Mouse (Mus musculus): ENCODE data around the gene Wapl. TPM values are rescaled to one million over a fixed set of nuclear protein-coding genes. Genes with fewer than 3 reads are reported as not detected.
A peak's percentile ranks its signal among the peaks of the same experiment; 100 is the strongest.

Wapl gene
- 10 to 100 TPM; 32.8 to 36.0 TPM for total RNA-seq (2021)

DNA sequence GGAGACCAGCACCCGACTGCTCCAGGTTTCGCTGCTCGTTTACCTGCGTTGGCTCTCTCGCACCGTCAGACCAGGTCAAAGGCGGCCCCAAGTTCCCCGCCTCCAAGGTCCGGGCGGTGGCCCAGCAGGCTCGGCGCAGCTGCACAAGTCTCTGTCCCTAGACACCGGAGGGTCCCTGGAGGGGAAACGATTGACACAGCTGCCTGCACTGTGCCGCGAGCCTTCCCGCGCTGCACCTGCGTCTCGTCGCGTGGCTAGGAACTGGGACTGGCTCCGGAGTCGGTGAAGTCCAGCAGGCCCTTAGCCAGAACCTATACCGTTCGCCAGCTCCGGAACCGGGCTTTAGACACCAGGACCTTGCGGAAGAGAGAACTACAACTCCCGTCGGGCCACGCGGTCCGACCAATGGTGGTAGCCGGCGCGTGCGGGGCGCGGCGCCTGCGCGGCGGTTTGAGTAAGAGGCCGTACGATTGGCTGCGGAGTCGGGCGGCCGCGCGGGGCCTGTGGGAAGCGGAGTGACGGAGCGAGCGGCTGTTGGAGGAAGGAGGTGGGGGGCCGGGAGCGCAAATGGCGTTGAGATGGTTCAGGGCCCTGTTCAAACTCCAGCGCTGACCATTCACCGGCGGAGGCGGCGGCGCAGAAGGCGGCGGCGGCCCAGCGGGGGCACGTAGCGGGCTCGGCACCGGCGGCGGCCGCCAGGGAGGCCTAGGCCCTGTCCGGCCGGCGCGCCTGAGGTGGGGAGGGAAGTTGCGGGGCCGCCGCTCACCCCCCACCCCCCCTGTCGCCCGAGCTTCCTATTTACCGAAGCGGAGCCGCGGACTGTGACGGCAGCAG is at the start of gene Wapl:
Gene Wapl, plus strand, starts transcription at position 534 of the 834 bp plus-strand sequence.
- intact Hi-C loops (cut with DNase I) = no loop called here
- DNase-seq (ENCODE audit: low spot score) = peak; percentile 95

DNA sequence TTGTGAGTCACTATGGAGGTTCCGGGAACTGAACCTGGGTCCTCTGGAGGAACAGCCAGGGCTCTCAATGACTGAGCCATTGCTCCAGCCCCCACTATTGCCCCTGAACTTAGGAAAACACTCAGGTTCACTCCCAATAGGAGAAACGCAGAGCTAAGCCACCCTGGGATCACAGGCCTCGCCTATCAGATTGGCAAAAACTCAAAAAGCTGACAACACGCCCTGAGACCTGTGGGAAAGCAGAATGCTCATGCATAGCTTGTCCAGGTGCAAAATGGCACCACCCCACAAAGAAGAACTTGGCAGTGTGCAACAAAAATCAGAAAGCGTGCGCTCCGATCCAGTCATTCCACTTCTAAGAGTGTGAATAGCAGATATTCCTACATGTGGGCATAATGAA is 46.9 kb upstream of the Wapl start:
- DNase-seq (ENCODE audit: low spot score) = no peak
- intact Hi-C loops (cut with DNase I) = no loop called here

DNA sequence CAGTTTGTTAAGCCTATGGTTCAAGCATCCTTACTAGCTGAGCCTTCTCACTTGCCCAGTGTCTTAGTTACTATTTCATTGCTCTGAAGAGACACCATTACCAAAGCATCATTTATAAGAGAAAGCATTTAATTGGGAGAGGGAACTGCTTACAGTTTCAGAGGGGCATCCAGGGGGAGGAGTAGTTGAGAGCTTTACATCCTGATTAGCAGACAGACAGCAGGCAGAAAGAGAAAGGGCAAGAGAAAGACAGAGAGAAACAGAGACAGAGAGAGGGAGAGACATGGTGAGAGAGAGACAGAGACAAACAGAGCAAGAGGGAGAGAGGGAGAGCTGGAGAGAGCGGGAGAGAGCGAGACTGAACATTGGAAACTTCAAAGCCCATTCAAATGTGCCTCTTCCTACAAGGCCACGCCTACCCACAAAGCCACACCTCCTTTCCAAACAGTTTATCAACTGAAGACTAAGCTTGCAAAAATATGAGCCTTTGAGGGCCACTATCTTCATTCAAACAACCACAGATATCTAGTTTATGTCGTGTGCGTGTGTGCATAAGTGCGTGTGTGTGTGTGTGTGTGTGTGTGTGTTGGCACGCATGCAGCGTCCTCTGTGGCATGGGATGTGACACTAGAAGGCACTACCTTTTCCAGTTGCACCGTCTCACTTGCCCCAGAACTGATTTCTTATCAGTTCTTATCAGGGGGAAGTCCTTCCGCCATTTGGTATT is 40.8 kb upstream of the Wapl start:
- intact Hi-C loops (cut with DNase I) = no loop called here
- DNase-seq (ENCODE audit: low spot score) = no peak

DNA sequence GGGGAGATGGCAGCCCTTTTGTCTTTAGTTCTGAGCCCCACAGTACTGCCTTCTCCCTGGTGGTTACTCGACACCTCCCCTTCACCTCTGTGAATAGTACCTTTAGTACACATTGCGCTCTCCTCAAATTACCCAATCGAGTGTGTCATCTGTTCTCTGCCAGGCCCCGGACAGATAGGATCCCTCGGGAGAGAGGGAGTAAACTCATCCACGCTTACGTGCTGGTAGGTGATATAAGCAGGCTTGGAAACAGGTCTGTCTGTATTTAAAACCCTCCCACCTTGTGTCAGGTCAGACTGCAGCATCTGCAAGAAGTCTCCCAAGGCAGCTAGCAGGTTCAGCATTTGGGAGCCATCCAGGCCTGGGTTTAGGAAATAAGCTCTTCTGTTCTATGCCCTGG is 38.5 kb upstream of the Wapl start:
- DNase-seq (ENCODE audit: low spot score) = no peak
- intact Hi-C loops (cut with DNase I) = no loop called here

DNA sequence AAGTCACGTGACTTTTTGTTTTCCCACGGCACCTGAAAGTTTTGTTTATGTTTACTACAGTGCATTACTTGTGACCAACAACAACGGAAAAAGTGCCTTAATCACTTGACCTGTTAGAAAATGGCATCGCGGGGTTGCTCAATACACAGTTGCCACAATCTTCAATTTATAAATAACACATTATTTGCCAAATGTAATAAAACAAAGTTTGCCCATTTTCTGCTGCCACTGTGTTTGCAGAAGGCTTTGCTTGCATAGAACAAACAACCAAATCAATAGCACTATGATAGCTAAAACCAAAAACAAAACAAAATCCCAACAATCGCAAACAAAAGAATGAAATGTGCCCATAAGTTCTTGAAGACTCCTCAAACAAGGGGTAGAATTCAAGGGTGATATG is 38.0 kb upstream of the Wapl start:
- no peak for DNase-seq (ENCODE audit: low spot score)
- intact Hi-C loops (cut with DNase I) = no loop called here

DNA sequence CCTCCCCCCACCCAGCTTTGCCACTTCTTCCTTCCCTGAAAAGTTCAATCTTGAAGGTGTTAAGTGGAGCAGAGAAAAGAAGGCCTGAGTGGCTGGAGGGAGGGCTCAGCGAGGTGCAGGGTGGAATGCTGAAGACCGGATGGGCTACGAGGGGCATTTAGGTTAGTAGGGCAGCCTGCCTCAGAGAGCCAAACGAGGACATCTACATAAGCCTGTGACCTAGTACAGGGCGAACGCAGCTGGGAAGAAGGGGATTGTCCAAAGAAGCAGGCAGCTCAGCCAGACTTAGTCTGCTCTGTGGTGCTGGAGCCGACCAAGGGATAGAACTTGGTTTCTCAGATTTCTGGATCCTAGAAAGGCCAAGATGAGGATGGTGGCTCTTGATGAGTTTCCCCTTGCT is 29.6 kb upstream of the Wapl start:
- no peak for DNase-seq (ENCODE audit: low spot score)
- intact Hi-C loops (cut with DNase I) = no loop called here

DNA sequence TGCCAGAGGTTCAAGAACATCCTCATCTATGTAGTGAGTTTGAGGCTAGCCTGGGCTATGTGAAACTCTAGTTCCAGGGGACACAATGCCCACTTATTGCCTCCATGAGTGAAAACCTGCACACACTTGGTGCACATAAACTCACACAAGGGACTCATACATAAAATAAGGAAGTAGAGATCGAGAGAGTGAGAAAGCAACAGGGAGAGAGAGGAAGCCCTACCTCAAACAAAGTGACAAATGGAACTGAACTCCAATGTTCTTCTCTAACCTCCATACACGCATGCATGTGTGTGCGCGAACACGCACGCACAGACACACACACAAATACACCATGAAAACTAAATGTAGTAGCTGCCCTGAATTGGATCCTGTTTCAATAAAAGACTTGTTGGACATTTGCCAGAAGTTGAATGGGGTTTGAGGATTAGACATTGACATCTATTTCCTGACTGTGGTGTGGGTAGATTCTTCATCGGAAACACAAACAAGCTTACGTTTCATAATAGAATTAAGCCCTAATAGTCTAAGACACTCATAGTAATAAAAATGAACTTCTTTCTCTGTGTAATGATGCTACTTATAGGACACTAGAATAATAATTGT is 25.8 kb upstream of the Wapl start:
- no peak for DNase-seq (ENCODE audit: low spot score)
- intact Hi-C loops (cut with DNase I) = no loop called here

DNA sequence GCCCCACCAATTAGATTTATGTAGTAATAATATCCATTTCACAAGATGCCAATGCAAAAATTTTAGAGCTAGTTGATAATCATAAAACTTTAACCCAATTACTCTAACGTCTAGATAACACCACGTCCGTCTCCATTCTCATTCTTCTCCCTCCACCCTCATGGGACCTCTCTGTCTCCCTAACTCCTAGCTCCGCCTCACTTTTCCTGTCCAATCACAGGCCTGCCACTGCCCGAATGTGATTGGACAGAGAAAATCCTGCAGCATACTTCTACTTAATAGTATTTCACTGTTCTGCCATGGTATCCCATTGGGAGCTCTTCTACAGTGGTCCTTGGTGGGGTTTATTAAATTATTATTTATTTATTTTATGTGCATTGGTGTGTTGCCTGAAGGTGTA is 16.6 kb upstream of the Wapl start:
- intact Hi-C loops (cut with DNase I) = no loop called here
- no peak for DNase-seq (ENCODE audit: low spot score)

DNA sequence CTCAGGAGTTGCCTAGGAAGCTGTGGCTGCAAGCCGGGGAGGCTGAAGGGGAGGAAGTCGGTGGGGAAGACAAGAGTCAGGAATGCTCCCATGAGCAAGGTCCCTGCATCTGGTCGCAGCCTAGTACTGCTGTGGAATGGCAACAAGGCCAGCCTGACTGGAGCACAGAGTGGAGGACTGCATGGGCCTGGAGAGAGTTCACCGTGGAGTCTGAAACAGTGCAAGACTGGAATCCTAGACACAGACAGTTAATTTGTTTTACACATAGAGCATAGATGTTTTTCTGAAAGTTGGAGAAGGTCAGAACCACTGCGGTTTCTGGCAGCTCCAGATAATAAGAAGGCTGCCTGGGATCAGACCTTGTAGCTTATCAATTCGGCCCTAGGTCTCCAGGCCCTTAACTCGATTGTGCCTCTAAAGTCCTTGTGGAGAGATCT is 13.4 kb upstream of the Wapl start:
- DNase-seq (ENCODE audit: low spot score) = no peak
- intact Hi-C loops (cut with DNase I) = no loop called here

DNA sequence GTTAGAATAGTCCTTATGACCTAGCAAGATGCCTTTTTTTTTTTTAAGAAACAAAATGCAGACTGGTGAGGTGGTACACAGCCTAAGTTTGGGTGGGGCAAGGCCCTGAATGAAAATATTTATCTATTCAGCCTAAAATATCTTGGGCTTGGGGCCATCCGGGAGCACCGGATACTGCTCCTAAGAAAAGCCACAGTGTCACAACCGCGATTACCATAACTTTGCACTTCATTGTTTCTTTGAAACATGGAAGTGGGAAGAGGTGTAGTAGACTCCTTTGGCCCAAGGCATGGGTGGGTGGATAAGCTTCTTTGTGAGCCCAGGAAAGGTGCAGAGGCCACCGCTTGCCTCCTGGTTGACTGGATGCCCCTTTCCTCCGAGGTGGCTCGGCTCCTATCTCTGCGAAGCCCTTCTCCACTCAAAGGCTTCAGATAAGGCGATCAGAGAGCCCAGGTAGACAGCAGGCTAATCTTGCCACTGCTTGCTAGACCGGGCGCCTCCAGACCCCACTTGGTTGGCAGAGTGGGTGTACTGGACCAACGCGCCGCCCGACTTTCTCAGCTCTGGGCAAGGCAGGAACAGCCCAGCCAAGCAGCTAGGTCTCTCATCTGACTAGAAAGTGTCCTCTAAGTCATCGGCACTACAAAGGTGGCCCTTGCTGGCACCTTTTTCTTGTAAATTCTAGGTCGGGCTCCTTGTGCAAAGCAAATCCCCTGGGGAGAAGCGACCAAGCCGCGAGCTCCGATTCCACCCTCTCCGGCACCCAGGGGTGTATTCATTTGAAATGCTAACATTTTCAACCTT is 12.7 kb upstream of the Wapl start:
- no peak for DNase-seq (ENCODE audit: low spot score)
- intact Hi-C loops (cut with DNase I) = no loop called here

DNA sequence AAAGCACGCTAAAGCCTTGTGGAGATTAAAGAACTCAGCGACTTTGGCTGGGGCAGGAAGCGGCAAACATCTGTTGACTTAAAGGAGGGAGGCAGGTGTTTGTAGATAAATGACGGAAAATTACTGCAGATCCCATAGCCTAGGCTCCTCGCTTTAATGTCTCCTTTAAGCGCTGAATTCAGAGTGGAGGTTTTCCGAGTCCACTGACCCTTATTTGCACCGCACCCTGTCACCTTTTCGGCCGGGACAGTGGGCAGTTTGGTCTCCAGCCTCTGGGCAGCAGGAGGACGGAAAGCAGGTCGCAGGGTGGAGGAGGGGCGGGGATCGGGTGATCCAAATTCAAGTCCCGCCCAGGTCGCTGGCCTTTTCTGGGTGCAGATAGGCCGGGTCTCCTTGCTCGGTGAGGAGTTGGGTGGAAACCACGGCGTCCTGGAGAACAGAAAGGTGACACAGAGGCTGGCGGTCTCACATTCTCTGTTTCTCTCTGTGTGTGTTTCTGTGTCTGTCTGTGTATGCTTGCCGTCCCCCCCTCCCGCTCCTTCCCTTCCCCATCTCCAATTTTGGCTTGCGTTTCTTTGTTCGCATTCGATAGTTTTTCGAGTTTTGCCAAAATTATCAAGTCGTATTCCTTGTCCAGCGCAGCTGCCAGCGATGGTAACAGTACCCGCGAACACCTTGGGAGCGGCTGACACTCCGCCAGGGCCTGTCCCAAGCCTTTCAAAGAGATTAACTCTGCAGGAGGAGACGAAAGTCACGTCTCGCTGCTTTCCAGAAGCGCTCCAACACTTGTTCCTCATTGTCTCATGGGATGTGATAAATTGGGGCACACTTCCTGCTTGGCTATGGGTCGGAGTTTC is 11.9 kb upstream of the Wapl start:
- intact Hi-C loops (cut with DNase I) = no loop called here
- peak; percentile 13 for DNase-seq (ENCODE audit: low spot score)

DNA sequence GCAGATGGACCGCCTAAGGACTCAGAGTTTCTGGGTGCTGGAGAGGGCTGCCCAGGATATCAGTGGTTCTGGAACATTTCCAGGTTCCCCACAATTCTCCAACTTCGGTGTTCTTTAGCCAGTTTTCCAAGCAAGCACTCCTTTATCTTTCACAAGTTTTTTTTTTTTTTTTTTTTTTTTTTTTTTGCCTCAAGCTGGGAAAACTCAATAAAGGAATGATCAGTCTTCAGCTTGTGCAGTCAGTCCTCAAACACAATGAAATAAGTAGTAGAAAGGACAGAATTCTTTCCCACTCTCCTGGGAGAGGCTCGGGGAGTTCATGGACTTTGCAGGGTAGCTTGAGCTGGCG is 11.3 kb upstream of the Wapl start:
- intact Hi-C loops (cut with DNase I) = no loop called here
- DNase-seq (ENCODE audit: low spot score) = no peak

DNA sequence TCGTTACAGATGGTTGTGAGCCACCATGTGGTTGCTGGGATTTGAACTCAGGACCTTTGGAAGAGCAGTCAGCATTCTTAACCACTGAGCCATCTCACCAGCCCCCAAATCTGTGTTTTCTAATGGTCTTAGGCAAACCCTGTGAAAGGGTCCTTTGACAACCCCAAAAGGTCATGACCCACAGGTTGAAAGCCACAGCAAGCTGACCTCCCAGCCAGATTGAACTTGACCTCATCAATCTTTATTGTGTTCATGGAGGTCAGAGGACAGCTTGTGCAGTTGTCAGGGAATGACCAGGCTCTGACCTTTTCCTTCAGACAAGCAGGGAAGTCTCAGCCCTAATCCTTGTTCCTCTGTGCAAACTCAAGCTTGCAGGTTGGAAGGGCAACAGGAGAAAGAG is 10.3 kb upstream of the Wapl start:
- intact Hi-C loops (cut with DNase I) = no loop called here

DNA sequence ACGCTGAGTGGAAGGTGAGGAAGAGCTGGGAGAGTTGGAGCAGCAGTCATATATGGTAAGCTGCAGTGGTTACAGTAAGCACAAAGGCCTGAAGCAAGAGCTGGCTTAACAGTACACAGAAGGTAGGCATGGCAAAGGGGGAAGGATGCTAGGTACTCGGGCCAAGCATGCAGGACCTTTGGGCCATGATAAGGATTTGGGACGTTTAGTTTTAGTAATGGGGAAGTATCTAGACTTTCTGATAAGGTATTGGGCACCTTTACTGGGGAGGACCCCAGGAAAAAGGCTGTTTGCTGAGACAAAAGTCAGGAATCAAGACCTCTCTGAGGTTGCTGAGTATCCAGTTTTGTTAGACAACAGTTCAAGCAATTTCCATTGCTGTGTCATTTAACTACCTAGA is 4.6 kb upstream of the Wapl start:
- intact Hi-C loops (cut with DNase I) = loop anchor here (5.0 kb wide), 1 partner anchor 98 kb away; no protein-coding TSS in a partner anchor
- DNase-seq (ENCODE audit: low spot score) = no peak

More for the DNA sequence above, 10.3 kb upstream of the Wapl start:
- DNase-seq (ENCODE audit: low spot score) = no peak

DNA sequence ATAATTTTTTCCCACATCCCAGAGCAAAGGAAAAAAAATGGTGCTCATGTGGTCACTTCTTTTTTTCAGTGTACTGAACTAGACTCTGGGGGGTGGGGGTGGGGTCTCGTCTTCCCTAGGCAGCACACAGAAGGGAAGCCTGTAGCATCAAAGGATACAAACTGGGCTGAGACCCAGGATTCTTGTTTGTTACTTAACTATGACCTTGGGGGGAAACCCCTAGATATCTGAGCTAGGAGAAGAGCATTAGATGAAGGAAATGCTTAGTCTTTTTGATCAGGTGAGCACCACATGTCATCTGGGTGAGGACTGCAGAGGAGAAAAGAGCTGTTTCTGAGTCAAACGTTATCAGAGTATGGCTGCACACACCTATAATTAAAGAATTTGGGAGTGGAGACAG is 3.5 kb upstream of the Wapl start:
- intact Hi-C loops (cut with DNase I) = no loop called here
- no peak for DNase-seq (ENCODE audit: low spot score)

DNA sequence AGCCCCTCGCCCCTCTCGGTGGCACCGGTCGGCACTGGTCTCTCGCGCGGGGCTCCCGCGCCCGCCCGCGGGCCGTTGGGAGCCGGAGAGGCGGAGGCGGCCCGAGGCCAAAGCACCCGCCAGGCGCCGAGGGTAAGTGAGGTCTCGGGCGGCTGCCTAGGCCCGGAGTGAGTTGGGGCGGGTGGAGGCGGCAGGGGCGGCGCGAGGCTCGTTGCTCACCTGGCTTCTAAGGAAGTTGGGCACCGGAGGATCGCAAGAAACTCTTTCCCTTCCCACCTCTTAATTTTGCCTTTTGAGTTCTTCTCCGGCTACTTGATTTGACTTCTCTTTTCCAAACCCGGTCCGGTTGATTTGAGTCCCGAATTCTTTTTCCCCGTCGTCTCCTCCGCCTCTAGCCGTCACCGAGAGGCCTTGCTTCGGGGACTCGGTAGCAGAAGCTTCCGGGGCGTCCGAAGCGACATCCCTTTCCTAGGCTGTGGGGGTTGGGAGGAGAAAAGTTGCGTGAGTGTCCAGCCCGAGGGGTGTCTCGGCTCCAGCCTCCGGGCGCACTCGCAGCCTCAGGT is 582 bp downstream of the Wapl start:
- no peak for DNase-seq (ENCODE audit: low spot score)
- intact Hi-C loops (cut with DNase I) = no loop called here

DNA sequence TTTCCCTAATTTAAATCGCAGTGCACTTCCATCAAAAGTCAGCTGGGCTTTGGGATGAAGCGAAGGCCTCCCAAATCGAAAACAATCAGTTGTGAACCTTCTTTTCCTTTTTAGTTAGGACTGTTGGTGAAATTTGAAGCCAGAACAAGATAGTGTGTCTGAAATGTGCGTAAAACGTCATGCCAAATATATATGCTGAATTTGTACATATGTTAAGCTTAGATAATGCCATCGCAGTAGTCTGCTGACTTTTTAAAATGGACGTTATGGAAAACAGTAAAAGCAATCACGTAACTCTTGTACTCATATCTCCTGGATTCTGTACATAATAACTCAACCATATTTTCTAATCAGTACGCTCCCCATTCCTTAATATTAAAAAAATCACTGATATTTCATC is 1.2 kb downstream of the Wapl start:
- intact Hi-C loops (cut with DNase I) = no loop called here
- no peak for DNase-seq (ENCODE audit: low spot score)

DNA sequence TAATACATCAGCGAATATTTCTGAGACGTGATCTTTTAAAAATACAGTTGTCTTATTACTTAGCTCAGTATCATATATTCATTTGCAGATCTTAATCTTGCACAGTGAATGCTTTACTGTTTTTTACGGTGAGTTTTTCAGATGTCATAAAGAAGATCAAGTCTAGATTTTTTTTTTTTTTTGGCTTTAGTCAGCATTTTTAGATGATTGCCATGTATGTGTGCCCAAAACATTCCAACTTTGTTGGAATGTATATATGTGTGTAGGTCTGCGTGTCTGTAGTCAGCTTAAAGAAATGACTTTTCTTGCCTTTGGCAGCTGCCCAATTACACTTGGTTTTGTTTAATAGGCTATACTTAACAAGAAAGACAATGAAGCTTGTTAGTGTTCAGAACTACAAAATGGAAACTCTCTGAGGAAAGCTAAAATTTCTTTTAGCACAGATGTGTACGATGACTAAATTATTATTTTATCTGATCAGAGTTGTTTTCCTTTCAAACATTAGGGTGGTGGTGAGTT is 1.7 kb downstream of the Wapl start:
- intact Hi-C loops (cut with DNase I) = no loop called here
- no peak for DNase-seq (ENCODE audit: low spot score)

DNA sequence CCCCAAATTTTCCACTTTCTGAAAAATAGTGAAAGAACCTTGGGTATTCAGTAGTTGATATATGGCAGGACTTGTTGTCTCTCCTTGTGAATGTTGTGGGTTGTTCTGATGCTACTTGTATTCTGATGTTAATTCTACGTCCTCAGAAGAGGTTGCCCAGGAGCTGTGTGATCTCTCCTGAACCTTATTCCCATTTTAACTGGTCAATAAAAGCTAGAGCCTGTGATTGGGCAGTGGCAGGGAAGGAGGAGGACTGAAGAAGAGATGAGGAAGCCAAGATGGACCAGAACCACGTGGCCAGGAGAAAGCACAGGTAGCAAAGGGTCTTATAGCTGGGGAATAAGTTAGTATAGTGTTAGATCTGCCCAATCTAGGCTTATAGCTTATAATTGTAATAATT is 7.1 kb downstream of the Wapl start:
- no peak for DNase-seq (ENCODE audit: low spot score)
- intact Hi-C loops (cut with DNase I) = no loop called here
